Mouse (Mus musculus) CH12.LX (cell line): ENCODE data around the gene Etfbkmt. TPM values are rescaled to one million over a fixed set of nuclear protein-coding genes. Genes with fewer than 3 reads are reported as not detected.

Source experiments
- DNase-seq: peaks from one replicate; pipeline ENCODE4 v3.0.0-alpha.2; 2013; ENCODE audit errors: extremely low read depth
- H3K27ac ChIP-seq: 2 replicates; pipeline ENCODE4 v1.5.1; 2012; ENCODE audit warnings: low read depth, mild to moderate bottlenecking, control low read depth, moderate library complexity; ENCODE audit not compliant: insufficient read depth
- H3K27me3 ChIP-seq: replicated peaks from 2 replicates; pipeline ENCODE3; 2012; ENCODE audit warnings: inconsistent platforms
- H3K36me3 ChIP-seq, 2 experiments: replicated peaks in 1 of 2; 2 replicates each; pipeline versions ENCODE3 to v1.6.1; 2012; ENCODE audit warnings: inconsistent platforms in 1 of 2, low read length in 1 of 2, mild to moderate bottlenecking in 1 of 2, mixed read lengths in 1 of 2, moderate library complexity in 1 of 2; ENCODE audit not compliant: control insufficient read depth in 1 of 2, insufficient read depth in 1 of 2
- H3K4me1 ChIP-seq, 2 experiments: 2 replicates each; pipeline ENCODE4 v1.6.1; 2012; ENCODE audit warnings: inconsistent platforms in 1 of 2, moderate library complexity in 1 of 2; ENCODE audit not compliant: insufficient read depth in 2 of 2, control insufficient read depth in 1 of 2
- H3K4me2 ChIP-seq: 2 replicates; pipeline ENCODE4 v1.6.1; 2012; ENCODE audit warnings: low read depth, mild to moderate bottlenecking, control low read depth; ENCODE audit not compliant: poor library complexity, insufficient read depth, severe bottlenecking
- H3K4me3 ChIP-seq, 3 experiments: fragments of 150-350 bp in 1 of 3; sonication (generic) in 1 of 3; replicated peaks in 1 of 3; 2 replicates each; pipeline versions ENCODE3 to v1.5.1; 2011 to 2012; ENCODE audit warnings: low read depth in 2 of 3, low read length in 2 of 3, mild to moderate bottlenecking in 2 of 3, moderate library complexity in 2 of 3, control low read depth in 1 of 3, improper control_type of control experiment in 1 of 3, inconsistent platforms in 1 of 3, mixed read lengths in 1 of 3; ENCODE audit not compliant: poor library complexity in 1 of 3
- H3K79me2 ChIP-seq: replicated peaks from 2 replicates; pipeline ENCODE4 v1.6.1; 2012; ENCODE audit warnings: mild to moderate bottlenecking, moderate library complexity; ENCODE audit not compliant: control insufficient read depth, poor library complexity, insufficient read depth, severe bottlenecking; ENCODE audit errors: extremely low read depth
- H3K9ac ChIP-seq: 2 replicates; pipeline ENCODE4 v1.6.1; 2012; ENCODE audit warnings: low read depth, mild to moderate bottlenecking, control low read depth, moderate library complexity; ENCODE audit not compliant: insufficient read depth
- H3K9me3 ChIP-seq: replicated peaks from 2 replicates; pipeline ENCODE3; 2012; ENCODE audit warnings: low read length, inconsistent platforms, mixed read lengths
- ETS1 ChIP-seq: conservative IDR thresholded peaks from 2 replicates; pipeline ENCODE4 v1.6.1; 2012; ENCODE audit warnings: low read depth, mild to moderate bottlenecking, inconsistent platforms, low read length, improper control_type of control experiment, moderate library complexity
- MAX ChIP-seq: IDR thresholded peaks from 2 replicates; pipeline ENCODE4 v1.6.1; 2011; ENCODE audit warnings: low read length, improper control_type of control experiment
- POLR2A ChIP-seq: IDR thresholded peaks from 2 replicates; pipeline ENCODE4 v1.6.1; 2011; ENCODE audit warnings: low read depth, mild to moderate bottlenecking, improper control_type of control experiment, low read length
- RAD21 ChIP-seq: IDR thresholded peaks from 2 replicates; pipeline ENCODE4 v1.6.1; 2011; ENCODE audit warnings: low read depth, mild to moderate bottlenecking, low read length, improper control_type of control experiment, moderate library complexity
- SMC3 ChIP-seq: IDR thresholded peaks from 2 replicates; pipeline ENCODE4 v1.6.1; 2011; ENCODE audit warnings: low read depth, low read length, improper control_type of control experiment
- USF1 ChIP-seq: IDR thresholded peaks from 2 replicates; pipeline ENCODE4 v1.6.1; 2014; ENCODE audit warnings: low read depth, mild to moderate bottlenecking, inconsistent platforms, low read length, improper control_type of control experiment
- USF2 ChIP-seq: conservative IDR thresholded peaks from 2 replicates; pipeline ENCODE4 v1.6.1; 2011; ENCODE audit warnings: low read depth, low read length, improper control_type of control experiment
- ZKSCAN1 ChIP-seq: IDR thresholded peaks from 2 replicates; pipeline ENCODE4 v1.6.1; 2012; ENCODE audit warnings: low read depth, inconsistent platforms, low read length, improper control_type of control experiment, borderline replicate concordance
- dilution Hi-C: fragments of 300-500 bp; cut with MboI; formaldehyde crosslinking; loops from 2 replicates; pipeline ENCODE4 v1.14.3; 2020; ENCODE audit warnings: low sequenced_read_pairs; ENCODE audit not compliant: extremely low pct_unique_long_range_greater_than_20kb, extremely low pct_ligation_motif_present
- in situ Hi-C: fragments of 300-500 bp; cut with MboI; formaldehyde crosslinking; loops from 3 replicates; pipeline ENCODE4 v1.14.3; 2019; ENCODE audit warnings: low sequenced_read_pairs, low pct_ligation_motif_present, low pct_unique_long_range_greater_than_20kb, mixed read lengths
- polyA plus RNA-seq: library from polyadenylated mRNA; unstranded; fragments of >175 nt; gene quantifications from 2 replicates; pipeline ENCODE4 v1.2.1, GENCODE M21; 2012; ENCODE audit warnings: low read depth; ENCODE audit not compliant: insufficient read length
- total RNA-seq, 2 experiments: library from RNA; depleted of rRNA; stranded (reverse); fragments of 300-350 nt in 1 of 2; fragments of >200 nt in 1 of 2; gene quantifications; 2 replicates each; pipeline ENCODE4 v1.2.3; 2012 to 2014

Etfbkmt gene
- total and polyA plus RNA-seq, 3 experiments, result 7.8 to 17.3 (median 9.3) TPM

GRCm38 (mm10) chr6:149103451-149103850, 36.2 kb upstream of the Etfbkmt start:
- TF ChIP-seq SMC3, result no peak
- no peak for TF ChIP-seq RAD21
- TF ChIP-seq USF2, result no peak
- H3K4me2 ChIP-seq, result no peak overlapping the region
- in situ Hi-C loops, result loop anchor here (25.0 kb wide), 1 partner anchor 166 kb away; the partner anchor contains the start of gene Sinhcaf
- H3K79me2 ChIP-seq, result peaks cover 9% of the 10 kb centered on the region; the same call in 1 of the 2 replicates
- H3K9me3 ChIP-seq, result peaks cover 3% of the 10 kb centered on the region
- peaks cover 30% of the 10 kb centered on the region for H3K27me3 ChIP-seq
- no peak overlapping the region for H3K4me3 ChIP-seq
- DNase-seq, result no peak
- H3K9ac ChIP-seq, result no peak overlapping the region
- H3K36me3 ChIP-seq, result no peaks in the 10 kb centered on the region
- dilution Hi-C loops, result no loop called here
- no peak overlapping the region for H3K27ac ChIP-seq
- H3K4me1 ChIP-seq, result peaks cover 0 to 8% of the 10 kb centered on the region in 2 experiments; a peak in 2 of 4 replicates

GRCm38 (mm10) chr6:149107615-149108014, 32.0 kb upstream of the Etfbkmt start:
- H3K4me3 ChIP-seq, result no peak overlapping the region
- TF ChIP-seq ETS1 (no peak), ZKSCAN1 (no peak), USF1 (no peak), MAX (no peak), USF2 (no peak)
- TF ChIP-seq, all 38 proteins: peak for 0
- Histone ChIP-seq H3K4me1 (no peaks in the 10 kb centered on the region), H3K9me3 (no peaks in the 10 kb centered on the region), H3K36me3 (no peaks in the 10 kb centered on the region), H3K27ac (no peak overlapping the region), H3K79me2 (no peaks in the 10 kb centered on the region), H3K4me2 (no peak overlapping the region), H3K27me3 (no peaks in the 10 kb centered on the region), H3K9ac (no peak overlapping the region)
- in situ Hi-C loops, result loop anchor here (25.0 kb wide), 1 partner anchor 170 kb away; the partner anchor contains the start of gene Sinhcaf
- dilution Hi-C loops, result no loop called here
- DNase-seq, result no peak

DNA sequence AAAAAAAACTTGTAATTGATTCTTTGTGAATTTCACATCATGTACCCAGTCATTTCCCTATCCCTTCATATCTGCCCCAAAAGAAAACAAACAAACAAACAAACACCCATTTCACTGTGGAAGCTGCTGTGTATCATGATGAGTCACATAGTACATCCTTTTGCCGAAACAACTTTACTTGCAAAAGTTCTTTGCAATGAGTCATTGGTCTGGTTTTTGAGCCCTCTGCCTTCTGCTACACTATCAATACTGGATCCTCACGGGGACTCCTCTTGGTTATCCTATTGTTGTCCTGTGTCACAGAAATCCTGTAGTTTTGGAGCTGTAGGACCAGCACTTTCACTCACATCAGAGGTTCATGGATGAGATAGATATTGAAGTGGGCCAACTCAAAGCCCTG, 30.7 kb upstream of the Etfbkmt start:
- Histone ChIP-seq H3K4me3 (no peak overlapping the region), H3K27ac (no peak overlapping the region), H3K79me2 (no peaks in the 10 kb centered on the region), H3K9me3 (no peaks in the 10 kb centered on the region), H3K27me3 (no peaks in the 10 kb centered on the region), H3K36me3 (no peaks in the 10 kb centered on the region), H3K4me1 (no peaks in the 10 kb centered on the region), H3K4me2 (no peak overlapping the region), H3K9ac (no peak overlapping the region)
- in situ Hi-C loops, result loop anchor here (25.0 kb wide), 1 partner anchor 172 kb away; the partner anchor contains the start of gene Sinhcaf
- dilution Hi-C loops, result no loop called here
- TF ChIP-seq USF1, result no peak
- no peak for TF ChIP-seq POLR2A
- DNase-seq, result no peak
